Mouse (Mus musculus) ES-Bruce4 (cell line): ENCODE data around the gene Mpg.

Experiments used
- EP300 ChIP-seq: IDR thresholded peaks from 2 replicates; pipeline ENCODE4 v1.6.1; 2011; ENCODE audit warnings: low read depth, low read length; ENCODE audit not compliant: insufficient read depth
- POLR2A ChIP-seq: IDR thresholded peaks from one replicate; pipeline ENCODE4 v1.8.1; 2011; ENCODE audit warnings: low read length; ENCODE audit not compliant: insufficient read depth

GRCm38 (mm10) chr11:32221225-32221950 lies 4.9 kb upstream of the Mpg start:
- no peak for TF ChIP-seq POLR2A
- 0 out of 2 replicates have a peak, but pooled peaks have one; percentile 39 for TF ChIP-seq EP300
